Mouse (Mus musculus) embryo, embryonic 9.5 days (tissue): ENCODE results near the gene Cyld.

ENCODE experiments used
- DNase-seq: peaks from one replicate; pipeline ENCODE4 v3.0.0-alpha.2; 2017; ENCODE audit errors: extremely low spot score

Cyld gene

DNA sequence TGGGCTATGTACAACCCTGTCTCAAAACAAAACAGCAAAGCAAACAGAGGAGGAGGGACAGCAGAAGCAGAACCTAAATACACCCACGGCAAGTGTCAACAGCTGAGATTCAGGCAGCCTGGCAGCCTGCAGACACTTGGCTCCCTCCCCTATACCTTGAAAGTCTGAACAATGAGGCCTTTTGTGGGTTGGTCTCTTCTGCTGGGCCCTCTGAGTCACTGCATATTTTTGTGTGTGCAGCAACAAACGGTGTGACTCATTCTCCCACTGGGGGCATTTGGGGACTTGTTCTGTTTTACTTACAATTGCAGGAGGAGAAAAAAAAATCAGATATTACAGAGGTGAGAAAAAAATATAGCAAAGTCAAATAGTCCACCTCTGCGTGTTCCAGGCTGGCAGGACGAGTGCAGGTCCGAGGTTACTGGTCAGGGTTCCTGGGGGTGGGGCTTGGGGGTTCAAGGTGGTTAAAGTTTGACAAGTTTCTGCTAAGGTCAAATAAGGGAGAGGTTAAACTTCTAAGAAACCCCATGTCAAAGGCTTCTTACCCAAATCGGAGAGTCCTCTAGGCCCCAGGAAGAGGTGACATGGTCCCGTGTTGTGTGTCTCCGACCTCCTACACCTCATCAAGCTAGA lies 96.0 kb downstream of the Cyld start:
- no peak for DNase-seq

DNA sequence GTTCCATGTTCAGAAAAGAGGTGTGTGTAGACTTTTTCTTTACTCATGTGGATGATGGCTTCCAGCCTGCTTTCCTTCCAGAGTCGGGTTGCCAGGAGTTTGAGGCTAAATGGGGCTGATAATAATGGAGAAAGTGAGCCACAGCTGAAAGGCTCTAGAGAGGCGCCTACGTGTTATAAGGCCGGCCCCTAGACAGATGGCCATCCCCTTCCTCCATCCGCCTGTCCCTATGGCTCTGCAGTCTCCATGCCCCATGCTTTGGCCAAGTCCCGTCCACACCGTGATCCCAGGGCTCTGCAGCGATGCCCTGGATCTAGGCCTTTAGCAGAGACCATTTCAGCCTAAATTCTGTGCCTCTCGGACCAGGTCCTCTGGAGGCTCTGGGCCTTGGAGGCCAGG lies 96.5 kb downstream of the Cyld start:
- no peak for DNase-seq

DNA sequence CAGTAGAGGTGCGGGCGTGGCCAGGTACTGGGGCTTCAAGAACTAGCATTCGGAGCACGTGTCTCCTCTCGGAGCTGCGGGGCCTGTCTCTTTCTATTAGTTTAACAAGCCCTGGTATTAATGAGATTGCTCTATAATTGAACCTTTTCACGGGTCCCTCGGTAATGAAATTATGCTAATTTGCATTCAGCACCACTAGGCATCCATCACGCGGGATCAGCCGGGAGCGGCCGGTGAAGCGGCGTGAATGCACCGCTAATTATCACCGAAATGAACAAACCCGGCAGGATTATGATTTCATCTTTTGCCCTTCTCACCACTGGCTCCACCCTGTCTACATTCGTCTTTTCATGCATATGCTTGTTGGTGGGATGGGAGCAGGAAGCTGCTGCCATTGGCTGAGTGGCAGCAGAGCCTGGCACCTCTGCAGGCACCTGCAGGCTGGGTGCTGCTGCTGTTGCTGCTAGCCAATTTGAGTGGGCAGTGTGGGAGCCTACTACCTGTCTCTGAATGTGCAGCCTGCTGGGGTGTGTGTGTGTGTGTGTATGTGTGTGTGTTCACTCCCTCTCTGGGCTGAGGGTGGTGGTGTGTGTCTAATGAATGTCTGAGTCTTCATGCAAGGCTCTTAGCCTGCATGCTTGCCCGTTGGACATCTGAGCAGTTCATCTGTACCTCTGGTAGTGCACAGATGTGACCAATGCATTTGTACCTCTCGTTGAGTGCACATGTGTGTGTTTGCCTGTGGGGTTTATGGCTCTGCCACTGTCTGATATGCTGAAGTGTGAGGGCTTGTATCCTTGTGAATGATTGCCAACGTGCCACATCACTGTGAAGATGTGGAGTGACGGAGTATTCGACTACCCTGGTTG lies 97.2 kb downstream of the Cyld start:
- DNase-seq = no peak

DNA sequence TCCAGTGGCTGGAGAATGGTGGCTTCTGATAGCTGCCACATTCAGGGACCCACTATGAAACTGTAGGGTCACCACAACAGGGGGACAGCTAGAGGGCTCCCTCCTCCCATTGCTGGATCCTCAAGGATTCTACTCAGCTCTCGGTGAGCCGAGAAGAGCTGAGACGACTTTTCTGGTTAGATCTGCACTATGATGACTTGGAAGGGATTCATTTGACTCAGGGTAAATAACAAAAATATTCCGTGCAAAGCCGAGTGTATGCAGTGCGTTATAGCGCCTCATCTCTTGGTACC lies 97.7 kb downstream of the Cyld start:
- DNase-seq = no peak

DNA sequence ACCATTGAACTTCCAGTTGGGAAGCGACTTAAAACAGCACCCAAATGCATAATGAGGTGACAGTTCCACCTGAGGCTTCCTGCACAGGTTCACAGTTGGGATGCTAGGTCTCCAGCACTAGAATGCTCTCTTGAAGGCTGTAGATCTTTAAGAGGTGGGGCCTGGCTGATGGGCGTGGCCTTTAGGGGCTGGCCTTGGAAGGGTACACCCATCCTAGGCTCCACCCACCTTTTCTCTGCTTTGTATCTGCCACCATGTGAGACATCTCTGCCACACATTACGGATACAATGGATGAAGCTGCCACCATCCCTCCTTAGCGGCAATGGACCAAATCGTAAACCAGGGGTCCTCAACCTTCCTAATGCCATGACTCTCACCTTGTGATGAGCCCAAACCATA lies 99.1 kb downstream of the Cyld start:
- no peak for DNase-seq

DNA sequence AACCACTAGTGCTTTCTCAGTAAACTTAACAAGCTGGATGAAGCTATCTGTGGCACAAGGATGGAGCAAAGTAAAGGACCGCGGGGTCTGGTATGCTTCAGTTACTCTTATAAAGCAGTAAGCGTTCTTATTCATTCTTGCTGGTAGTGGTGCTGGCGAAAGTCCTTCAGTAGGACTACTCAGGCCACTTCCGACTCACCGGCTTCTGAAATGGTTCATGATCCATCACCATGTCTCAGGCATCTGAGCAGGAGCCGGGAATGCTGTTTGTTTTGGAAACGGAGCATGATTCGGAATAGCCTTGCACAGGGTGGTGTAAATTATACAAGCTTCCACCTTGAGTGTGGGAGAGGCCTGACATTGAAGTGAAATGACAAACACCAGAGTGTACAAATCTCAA lies 99.8 kb downstream of the Cyld start:
- no peak for DNase-seq
